Mouse (Mus musculus): ENCODE data around the gene Phf19. TPM values are rescaled to one million over a fixed set of nuclear protein-coding genes. Genes with fewer than 3 reads are reported as not detected.

Phf19 gene
- total RNA-seq, 2 experiments from 2014 or later, result 1.1 to 1.2 TPM

DNA sequence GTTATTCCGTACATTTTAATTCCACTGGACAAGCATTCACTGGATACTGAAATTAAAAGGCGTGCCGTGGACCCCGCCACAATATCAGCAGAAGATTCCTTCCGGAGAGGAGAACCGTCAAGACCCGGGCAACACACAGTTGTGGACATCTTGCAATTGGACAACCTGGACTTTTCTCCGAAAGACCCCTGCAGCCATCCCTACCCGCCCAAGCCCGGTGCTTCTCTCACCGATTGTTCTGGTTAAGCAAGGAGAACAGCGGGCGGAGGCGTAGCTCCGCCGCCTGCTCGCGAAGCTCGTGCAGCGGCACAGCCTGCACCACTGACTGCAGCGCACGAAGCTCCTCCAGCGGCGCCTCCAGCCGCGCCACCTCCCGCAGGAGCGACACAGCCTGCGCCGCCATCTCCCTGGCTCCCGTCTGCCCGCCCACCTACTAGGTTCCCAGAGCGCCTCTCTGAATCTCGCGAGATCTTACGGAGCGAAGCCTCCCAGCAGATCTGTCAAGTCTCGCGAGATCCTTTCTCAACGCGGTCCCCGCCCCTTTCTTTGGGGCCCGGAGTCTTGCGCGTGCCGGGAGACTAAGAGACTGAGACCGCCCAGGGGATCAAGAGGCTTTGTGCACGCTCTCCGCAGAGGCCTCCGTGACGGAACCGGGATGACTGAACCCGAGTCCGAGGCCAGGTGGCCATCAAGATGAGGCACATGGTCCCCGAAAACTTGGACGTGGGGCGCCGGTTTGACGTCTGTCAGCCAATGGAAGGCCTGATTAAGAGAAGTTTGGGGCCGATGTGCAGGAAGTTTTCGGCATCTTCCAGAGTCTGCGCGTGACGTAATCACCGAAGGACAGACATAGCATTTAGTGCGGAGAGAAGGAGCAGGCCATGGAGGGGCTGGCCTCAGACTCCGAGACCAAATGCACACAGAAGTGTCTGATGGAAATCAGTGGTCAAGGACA is 43.0 kb downstream of the Phf19 start:
- peak overlapping the region; percentile 93 for H3K4me3 ChIP-seq
- no peak for TF ChIP-seq CTCF (conservative IDR thresholded peaks at IDR 0.05)
- peak overlapping the region; percentile 92 for H3K27ac ChIP-seq
- DNase-seq (ENCODE audit: low spot score in 2 of 2), result peak; percentile 90 to 94

DNA sequence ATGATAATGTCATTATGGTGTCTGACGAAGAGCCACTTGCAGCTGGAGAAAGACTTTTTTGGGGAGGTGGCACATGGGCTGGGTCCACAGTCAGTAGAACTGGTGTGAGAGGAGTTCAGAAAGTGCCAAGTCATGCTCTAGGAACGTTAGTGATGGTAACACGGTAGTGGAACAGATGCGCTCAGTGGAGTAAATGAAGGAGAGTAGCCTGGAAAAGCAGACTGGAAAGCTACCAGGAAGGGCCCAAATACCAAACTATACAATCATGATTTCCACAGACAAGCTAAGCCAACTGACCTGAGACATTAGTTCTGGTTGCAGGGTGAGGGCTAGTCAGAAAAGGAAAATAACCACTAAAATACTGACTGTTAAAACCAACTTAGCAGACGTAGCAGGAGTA is 44.1 kb downstream of the Phf19 start:
- no peak for DNase-seq (ENCODE audit: low spot score in 2 of 2)
- Histone ChIP-seq H3K4me3 (peak overlapping the region; percentile 93), H3K27ac (no peak overlapping the region)
- no peak for TF ChIP-seq CTCF (conservative IDR thresholded peaks at IDR 0.05)

DNA sequence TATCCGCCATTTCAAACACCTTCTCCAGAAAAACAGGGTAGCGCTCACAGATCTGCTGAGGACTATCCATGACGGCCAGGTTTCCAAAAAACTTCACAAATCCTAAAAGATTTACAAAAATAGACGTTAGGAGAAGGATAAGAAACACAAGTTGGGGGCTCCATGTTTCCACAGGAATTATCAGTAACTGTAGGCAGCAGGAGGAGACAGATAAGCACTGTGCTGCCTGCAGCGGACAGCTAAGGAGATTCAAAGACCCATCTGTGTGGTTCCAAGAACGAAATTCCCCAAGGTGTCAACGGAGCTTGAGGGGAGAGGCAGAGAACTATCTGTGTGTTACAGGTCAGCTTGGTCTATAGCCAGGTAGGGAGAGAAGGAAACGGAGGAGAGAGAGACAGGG is 56.1 kb downstream of the Phf19 start:
- TF ChIP-seq CTCF (conservative IDR thresholded peaks at IDR 0.05), result no peak
- Histone ChIP-seq H3K27ac (no peak overlapping the region), H3K4me3 (no peak overlapping the region)
- no peak for DNase-seq (ENCODE audit: low spot score in 2 of 2)

DNA sequence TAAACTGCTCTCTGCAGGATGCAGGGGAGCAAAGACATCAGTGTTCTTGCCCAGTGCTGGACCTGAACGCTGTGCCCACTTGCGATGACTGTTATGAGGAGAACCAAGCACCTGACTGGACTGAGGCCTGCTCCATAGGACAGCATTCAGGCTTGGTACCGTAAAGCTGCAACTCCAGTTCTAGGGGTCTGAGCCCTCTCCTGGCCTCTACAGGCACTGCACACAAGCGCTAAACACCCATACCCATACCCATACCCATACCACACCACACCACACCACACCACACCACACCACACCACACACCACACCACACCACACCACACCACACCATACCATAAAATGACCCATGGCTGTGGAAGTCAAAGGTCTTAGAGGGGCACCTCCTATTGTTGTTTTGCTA is 58.6 kb downstream of the Phf19 start:
- no peak for DNase-seq (ENCODE audit: low spot score in 2 of 2)
- Histone ChIP-seq H3K27ac (no peak overlapping the region), H3K4me3 (no peak overlapping the region)
- peak; percentile 43 for TF ChIP-seq CTCF (conservative IDR thresholded peaks at IDR 0.05)

DNA sequence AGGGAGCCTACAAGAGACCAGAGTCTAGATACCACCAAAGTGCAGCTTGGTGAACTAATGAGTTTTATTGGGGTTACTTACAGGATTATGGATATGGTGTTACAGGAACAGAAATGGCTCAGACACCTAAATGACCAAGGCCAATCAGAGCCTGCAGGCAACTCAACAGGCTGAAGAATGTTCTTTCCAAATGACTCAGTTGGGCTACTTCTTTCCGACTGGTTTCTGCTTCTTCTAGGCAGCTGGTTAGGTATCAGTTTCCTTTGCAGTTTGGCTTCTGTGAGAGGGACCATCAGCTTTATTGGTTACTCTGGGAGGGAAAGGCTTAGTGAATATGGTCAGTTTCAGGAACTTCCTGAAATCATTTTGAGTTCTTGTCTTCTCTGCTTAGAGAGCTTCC is 66.1 kb downstream of the Phf19 start:
- no peak for TF ChIP-seq CTCF (conservative IDR thresholded peaks at IDR 0.05)
- no peak for DNase-seq (ENCODE audit: low spot score in 2 of 2)
- H3K4me3 ChIP-seq, result no peak overlapping the region
- no peak overlapping the region for H3K27ac ChIP-seq

Other genes starting within 250 kb of the Phf19 start
- 100 to 1,000 TPM in 1 of 2 experiments, 10 to 100 TPM in 1; 96.5 to 102 TPM for gene Gapvd1, start 158.8 kb downstream of the Phf19 start, total RNA-seq (2021)
- 100 to 1,000 TPM; 277 to 315 TPM for gene Hspa5, start 142.1 kb downstream of the Phf19 start, total RNA-seq (2021)
- 10 to 100 TPM; 27.8 to 33.7 TPM for gene Rabepk, start 114.1 kb downstream of the Phf19 start, total RNA-seq (2021)
- 10 to 100 TPM; 78.2 to 84.0 TPM for gene Fbxw2, start 87.7 kb downstream of the Phf19 start, total RNA-seq (2021)
- not detected for gene Gm34653, start 81.0 kb downstream of the Phf19 start, total RNA-seq (2021)
- gene Cutal, start 39.6 kb downstream of the Phf19 start, total RNA-seq (2021), result under 1 TPM; 0.15 to 0.41 TPM
- gene Psmd5, start 39.1 kb downstream of the Phf19 start, total RNA-seq (2021), result 10 to 100 TPM; 36.1 to 43.1 TPM
- gene Traf1, start 47.7 kb upstream of the Phf19 start, total RNA-seq (2021), result 1 to 10 TPM; 3.5 to 3.8 TPM
- gene Hc, start 147.4 kb upstream of the Phf19 start, total RNA-seq (2021), result not detected
- gene AI182371, start 187.5 kb upstream of the Phf19 start, total RNA-seq (2021), result under 1 TPM; 0.44 to 0.61 TPM
- gene Cntrl, start 195.5 kb upstream of the Phf19 start, total RNA-seq (2021), result 10 to 100 TPM in 1 of 2 experiments, 1 to 10 TPM in 1; 9.2 to 12.9 TPM